Mouse (Mus musculus): ENCODE measurements around the gene 5830411N06Rik. TPM values are rescaled to one million over a fixed set of nuclear protein-coding genes. Genes with fewer than 3 reads are reported as not detected.

The 5830411N06Rik gene
- polyA plus RNA-seq, 1 experiment from 2014 or later, result not detected

GRCm38 (mm10) chr7:140321135-140321534 is 74.1 kb downstream of the 5830411N06Rik start:
- Histone ChIP-seq H3K27me3 (ENCODE audit: control insufficient read depth, insufficient read depth, low read length) (no peaks in the 10 kb centered on the region), H3K27ac (no peak overlapping the region), H3K36me3 (replicated peaks; ENCODE audit: control insufficient read depth, insufficient read depth) (no peaks in the 10 kb centered on the region), H3K4me2 (replicated peaks) (no peak overlapping the region), H3K4me1 (replicated peaks; ENCODE audit: control insufficient read depth, insufficient read depth, low read length) (no peaks in the 10 kb centered on the region), H3K9me3 (ENCODE audit: control insufficient read depth, low read length) (no peaks in the 10 kb centered on the region), H3K4me3 (replicated peaks; ENCODE audit: low read length) (no peak overlapping the region), H3K9ac (no peak overlapping the region)
- DNase-seq (ENCODE audit: low spot score), result no peak
- no peak for ATAC-seq (ENCODE audit: low FRiP score)

- H3K9me3 ChIP-seq (ENCODE audit: control insufficient read depth, low read length), result no peaks in the 10 kb centered on the region
- WGBS, result 47% methylated on average over 1 of the region's 1 CpGs
- H3K4me2 ChIP-seq (replicated peaks), result no peak overlapping the region
- H3K27me3 ChIP-seq (ENCODE audit: control insufficient read depth, insufficient read depth, low read length), result no peaks in the 10 kb centered on the region
- H3K4me1 ChIP-seq (replicated peaks; ENCODE audit: control insufficient read depth, insufficient read depth, low read length), result no peaks in the 10 kb centered on the region
- DNase-seq (ENCODE audit: low spot score), result no peak
- H3K4me3 ChIP-seq (replicated peaks; ENCODE audit: low read length), result no peak overlapping the region
- H3K9ac ChIP-seq, result no peak overlapping the region
- H3K36me3 ChIP-seq (replicated peaks; ENCODE audit: control insufficient read depth, insufficient read depth), result no peaks in the 10 kb centered on the region
- no peak overlapping the region for H3K27ac ChIP-seq
- no peak for ATAC-seq (ENCODE audit: low FRiP score)
These were observed 82.8 kb downstream of the 5830411N06Rik start for GRCm38 (mm10) chr7:140329766-140330304.

GRCm38 (mm10) chr7:140333717-140334116 is 86.6 kb downstream of the 5830411N06Rik start, which contains the start of gene Olfr527:
Olfr527 (plus strand) TSS chr7:140334017.
- H3K36me3 ChIP-seq (replicated peaks; ENCODE audit: control insufficient read depth, insufficient read depth), result no peaks in the 10 kb centered on the region
- no peaks in the 10 kb centered on the region for H3K4me1 ChIP-seq (replicated peaks; ENCODE audit: control insufficient read depth, insufficient read depth, low read length)
- WGBS, result 77% methylated on average over 2 of the region's 2 CpGs
- H3K4me2 ChIP-seq (replicated peaks), result no peak within 1 kb of the TSS
- no peak within 1 kb of the TSS for H3K9ac ChIP-seq
- H3K27me3 ChIP-seq (ENCODE audit: control insufficient read depth, insufficient read depth, low read length), result no peaks in the 10 kb centered on the region
- no peaks in the 10 kb centered on the region for H3K9me3 ChIP-seq (ENCODE audit: control insufficient read depth, low read length)
- ATAC-seq (ENCODE audit: low FRiP score) (no peak), DNase-seq (ENCODE audit: low spot score) (no peak)
- H3K27ac ChIP-seq, result no peak within 1 kb of the TSS
- no peak within 1 kb of the TSS for H3K4me3 ChIP-seq (replicated peaks; ENCODE audit: low read length)

Other genes starting within 250 kb of the 5830411N06Rik start
- gene Zfp511, start 210.9 kb upstream of the 5830411N06Rik start, polyA plus RNA-seq (2014; fragmentation: Nextera tagmentation; extraction: Ambion mirVana), result 52.3 and 53.2 TPM in 2 replicates
- gene Tubgcp2, start 210.6 kb upstream of the 5830411N06Rik start, polyA plus RNA-seq (2014; fragmentation: Nextera tagmentation; extraction: Ambion mirVana), result 57.8 and 58.7 TPM in 2 replicates
- 8.1 and 9.0 TPM in 2 replicates for gene Msx3, start 198.2 kb upstream of the 5830411N06Rik start, polyA plus RNA-seq (2014; fragmentation: Nextera tagmentation; extraction: Ambion mirVana)
- gene Caly, start 164.7 kb upstream of the 5830411N06Rik start, polyA plus RNA-seq (2014; fragmentation: Nextera tagmentation; extraction: Ambion mirVana), result 257 and 303 TPM in 2 replicates
- not detected in 2 replicates for gene Prap1, start 153.9 kb upstream of the 5830411N06Rik start, polyA plus RNA-seq (2014; fragmentation: Nextera tagmentation; extraction: Ambion mirVana)
- 40.0 and 42.0 TPM in 2 replicates for gene Fuom, start 144.8 kb upstream of the 5830411N06Rik start, polyA plus RNA-seq (2014; fragmentation: Nextera tagmentation; extraction: Ambion mirVana)
- gene Paox, start 131.5 kb upstream of the 5830411N06Rik start, polyA plus RNA-seq (2014; fragmentation: Nextera tagmentation; extraction: Ambion mirVana), result 9.2 and 10.7 TPM in 2 replicates
- gene Echs1, start 130.8 kb upstream of the 5830411N06Rik start, polyA plus RNA-seq (2014; fragmentation: Nextera tagmentation; extraction: Ambion mirVana), result 123 and 127 TPM in 2 replicates
- gene Mtg1, start 109.7 kb upstream of the 5830411N06Rik start, polyA plus RNA-seq (2014; fragmentation: Nextera tagmentation; extraction: Ambion mirVana), result 26.0 and 30.6 TPM in 2 replicates
- 18.7 and 21.6 TPM in 2 replicates for gene Sprn, start 92.4 kb upstream of the 5830411N06Rik start, polyA plus RNA-seq (2014; fragmentation: Nextera tagmentation; extraction: Ambion mirVana)
- gene Olfr522, start 82.5 kb upstream of the 5830411N06Rik start, polyA plus RNA-seq (2014; fragmentation: Nextera tagmentation; extraction: Ambion mirVana), result not detected in 2 replicates
- gene Olfr523, start 74.1 kb upstream of the 5830411N06Rik start, polyA plus RNA-seq (2014; fragmentation: Nextera tagmentation; extraction: Ambion mirVana), result not detected in 2 replicates
- gene Olfr524, start 41.3 kb upstream of the 5830411N06Rik start, polyA plus RNA-seq (2014; fragmentation: Nextera tagmentation; extraction: Ambion mirVana), result not detected in 2 replicates
- not detected in 2 replicates for gene Cd163l1, start 29.0 kb upstream of the 5830411N06Rik start, polyA plus RNA-seq (2014; fragmentation: Nextera tagmentation; extraction: Ambion mirVana)
- not detected in 2 replicates for gene Olfr525, start 73.6 kb downstream of the 5830411N06Rik start, polyA plus RNA-seq (2014; fragmentation: Nextera tagmentation; extraction: Ambion mirVana)
- gene Olfr527, start 86.7 kb downstream of the 5830411N06Rik start, polyA plus RNA-seq (2014; fragmentation: Nextera tagmentation; extraction: Ambion mirVana), result not detected in 2 replicates
- not detected in 2 replicates for gene Olfr60, start 114.4 kb downstream of the 5830411N06Rik start, polyA plus RNA-seq (2014; fragmentation: Nextera tagmentation; extraction: Ambion mirVana)
- gene Olfr530, start 129.0 kb downstream of the 5830411N06Rik start, polyA plus RNA-seq (2014; fragmentation: Nextera tagmentation; extraction: Ambion mirVana), result not detected in 2 replicates
- gene Olfr531, start 155.6 kb downstream of the 5830411N06Rik start, polyA plus RNA-seq (2014; fragmentation: Nextera tagmentation; extraction: Ambion mirVana), result not detected in 2 replicates
- not detected in 2 replicates for gene Olfr532, start 174.4 kb downstream of the 5830411N06Rik start, polyA plus RNA-seq (2014; fragmentation: Nextera tagmentation; extraction: Ambion mirVana)
- not detected in 2 replicates for gene Olfr533, start 216.1 kb downstream of the 5830411N06Rik start, polyA plus RNA-seq (2014; fragmentation: Nextera tagmentation; extraction: Ambion mirVana)
- gene Olfr535, start 236.9 kb downstream of the 5830411N06Rik start, polyA plus RNA-seq (2014; fragmentation: Nextera tagmentation; extraction: Ambion mirVana), result not detected in 2 replicates